Mouse (Mus musculus): ENCODE data around the gene Gm20605.
"Not testable (repeated sequence)": the region's sequence is repeated elsewhere in the genome, so short reads cannot be mapped to it uniquely, and the experiment has no call there.

Gm20605 gene

GRCm38 (mm10) chr5:137613550-137613949 is 15.4 kb upstream of the Gm20605 start, which contains the start of gene Pcolce:
TSS of gene Pcolce (minus strand) at chr5:137613784.
- DNase-seq, result no peak

GRCm38 (mm10) chr5:137614921-137615320 is 14.1 kb upstream of the Gm20605 start:
- DNase-seq, result not testable (repeated sequence)

- no peak for DNase-seq
These were observed 13.6 kb upstream of the Gm20605 start for GRCm38 (mm10) chr5:137615347-137615746.

GRCm38 (mm10) chr5:137623937-137624530 is 4.9 kb upstream of the Gm20605 start:
- DNase-seq, result no peak

- peak in 1 of 2 experiments; percentile 29 for DNase-seq
These were observed 984 bp upstream of the Gm20605 start for GRCm38 (mm10) chr5:137627991-137628390.

GRCm38 (mm10) chr5:137629306-137629721 is 339 bp downstream of the Gm20605 start:
- DNase-seq, result peak in 1 of 2 experiments; percentile 73

- DNase-seq, result no peak
These were observed 1.1 kb downstream of the Gm20605 start for GRCm38 (mm10) chr5:137629906-137630545.

- DNase-seq, result no peak
These were observed 1.6 kb downstream of the Gm20605 start for GRCm38 (mm10) chr5:137630602-137631001.

GRCm38 (mm10) chr5:137631171-137631570 is 2.2 kb downstream of the Gm20605 start:
- no peak for DNase-seq

GRCm38 (mm10) chr5:137631591-137631990 is 2.6 kb downstream of the Gm20605 start:
- no peak for DNase-seq

GRCm38 (mm10) chr5:137633397-137634084 is 4.6 kb downstream of the Gm20605 start:
- DNase-seq, result no peak

GRCm38 (mm10) chr5:137639472-137639871 is 10.5 kb downstream of the Gm20605 start:
- DNase-seq, result no peak

- DNase-seq, result no peak
These were observed 12.1 kb downstream of the Gm20605 start, which contains the start of gene Sap25 for GRCm38 (mm10) chr5:137641054-137641453. TSS of gene Sap25 (plus strand) at chr5:137641334.

GRCm38 (mm10) chr5:137642886-137643285 is 13.9 kb downstream of the Gm20605 start:
- no peak for DNase-seq

GRCm38 (mm10) chr5:137644484-137644883 is 15.5 kb downstream of the Gm20605 start:
- no peak for DNase-seq

- no peak for DNase-seq
These were observed 16.2 kb downstream of the Gm20605 start for GRCm38 (mm10) chr5:137645091-137645651.

- no peak for DNase-seq
These were observed 16.7 kb downstream of the Gm20605 start, which contains the start of gene Irs3 for GRCm38 (mm10) chr5:137645652-137646091. TSS of gene Irs3 (minus strand) at chr5:137645714.

- no peak for DNase-seq
These were observed 19.0 kb downstream of the Gm20605 start for GRCm38 (mm10) chr5:137647827-137648601.

GRCm38 (mm10) chr5:137649251-137649650 is 20.3 kb downstream of the Gm20605 start:
- DNase-seq, result no peak

GRCm38 (mm10) chr5:137649669-137650571 is 20.9 kb downstream of the Gm20605 start:
- DNase-seq, result no peak

GRCm38 (mm10) chr5:137652474-137652873 is 23.5 kb downstream of the Gm20605 start:
- DNase-seq, result peak; percentile 84 to 93

Measured in cerebellum, postnatal 14 days (tissue).